Mouse (Mus musculus): ENCODE data around the gene Gna15.

- TF ChIP-seq POLR2A (IDR thresholded peaks at IDR 0.05; ENCODE audit: low read depth, low read length) (no peak), CTCF (IDR thresholded peaks at IDR 0.05; ENCODE audit: extremely low read depth, insufficient read depth, insufficient read length, insufficient replicate concordance) (no peak)
Measured at GRCm38 (mm10) chr10:81457624-81458023, 66.4 kb downstream of the Gna15 start.

All from spleen, adult 2 months (tissue).